Mouse (Mus musculus) hindbrain, postnatal 0 days (tissue): Measurements from ENCODE around the gene Blnk. TPM values are rescaled to one million over a fixed set of nuclear protein-coding genes. Genes with fewer than 3 reads are reported as not detected.

Experiments used
- ATAC-seq: fragments of 200-750 bp; cut with Nextera tagmentation; 2 replicates; pipeline ENCODE4 v1.8.0; 2017; ENCODE audit warnings: mild to moderate bottlenecking, moderate TSS enrichment, moderate library complexity
- DNase-seq: peaks from one replicate; pipeline ENCODE4 v3.0.0-alpha.2; 2015; ENCODE audit warnings: low spot score
- H3K27ac ChIP-seq: fragments of 300-500 bp; sonication (generic); 2 replicates; pipeline ENCODE4 v1.5.1; 2014; ENCODE audit warnings: mild to moderate bottlenecking
- H3K27me3 ChIP-seq: fragments of 300-500 bp; sonication (generic); 2 replicates; pipeline ENCODE4 v1.6.1; 2014; ENCODE audit warnings: low read length, mixed read lengths; ENCODE audit not compliant: insufficient read depth
- H3K36me3 ChIP-seq: fragments of 300-500 bp; sonication (generic); 2 replicates; pipeline ENCODE4 v1.6.1; 2014; ENCODE audit warnings: low read length, mixed read lengths; ENCODE audit not compliant: insufficient read depth
- H3K4me1 ChIP-seq: fragments of 300-500 bp; sonication (generic); 2 replicates; pipeline ENCODE4 v1.6.1; 2014; ENCODE audit warnings: antibody characterized with exemption, low read length, mixed read lengths; ENCODE audit not compliant: insufficient read depth
- H3K4me2 ChIP-seq: fragments of 300-500 bp; sonication (generic); 2 replicates; pipeline ENCODE4 v1.6.1; 2014; ENCODE audit warnings: low read depth, mild to moderate bottlenecking, low read length, moderate library complexity, mixed read lengths
- H3K4me3 ChIP-seq: fragments of 300-500 bp; sonication (generic); 2 replicates; pipeline ENCODE4 v1.5.1; 2014; ENCODE audit warnings: low read length
- H3K9ac ChIP-seq: fragments of 300-500 bp; sonication (generic); replicated peaks from 2 replicates; pipeline ENCODE4 v1.6.1; 2014; ENCODE audit warnings: mild to moderate bottlenecking, low read length, moderate library complexity, mixed read lengths
- H3K9me3 ChIP-seq: fragments of 300-500 bp; sonication (generic); 2 replicates; pipeline ENCODE4 v1.6.1; 2016; ENCODE audit warnings: low read length, mixed read lengths
- CTCF ChIP-seq: IDR thresholded peaks from 2 replicates; pipeline ENCODE4 v1.5.1; 2016; ENCODE audit warnings: antibody characterized with exemption, control low read depth, low read depth
- WGBS: fragments of 180-500 bp; shearing (Covaris S2); extraction: QIAGEN DNeasy Blood & Tissue Kit; methylation state at CpG from one replicate; pipeline ENCODE4 v1.1.7; 2014; 5-methylcytosine and 5-hydroxymethylcytosine counted together
- polyA plus RNA-seq: library from polyadenylated mRNA; unstranded; fragments of >200 nt; fragmentation: Nextera tagmentation; extraction: Ambion mirVana; gene quantifications from 2 replicates; pipeline ENCODE4 v1.2.1, GENCODE M21; 2015
- total RNA-seq: library from RNA; depleted of rRNA; stranded (reverse); fragments of >200 nt; gene quantifications from 2 replicates; pipeline ENCODE4 v1.2.3, GENCODE M21; 2014; rRNA removed

The Blnk gene
- total RNA-seq: 0.05 and 0.40 TPM in 2 replicates
- 1.1 and 1.4 TPM in 2 replicates for polyA plus RNA-seq

DNA sequence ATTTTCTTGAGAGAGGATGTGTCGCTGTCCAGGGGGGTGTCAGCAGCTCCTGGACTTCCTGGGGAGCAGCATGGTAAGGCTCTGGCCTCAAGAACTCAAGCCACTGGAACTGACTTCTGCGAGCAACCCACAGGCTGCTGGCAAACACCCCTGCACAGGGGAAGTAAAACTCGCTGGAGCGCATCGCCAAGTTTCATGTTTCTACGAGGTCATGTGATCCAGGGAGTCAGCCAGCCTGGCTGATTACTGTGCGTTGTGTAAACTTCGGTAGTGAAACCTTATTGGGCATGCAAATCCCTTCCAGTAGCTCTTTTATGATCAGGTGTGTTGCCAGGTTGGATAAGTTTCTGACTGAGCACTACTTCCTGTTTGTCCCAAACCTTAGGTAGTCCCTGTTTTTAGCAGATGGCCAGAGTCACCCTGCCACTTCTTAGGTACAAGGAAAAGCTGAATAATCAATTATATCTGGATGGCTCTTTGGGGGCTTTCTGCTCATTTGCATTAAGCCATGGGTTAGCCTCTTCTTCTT lies at the start of gene Blnk:
Gene Blnk (minus strand): TSS at position 479 of the 529 bp plus-strand sequence.
- Histone ChIP-seq H3K27ac (no peak within 1 kb of the TSS), H3K9me3 (no peaks in the 10 kb centered on the region), H3K4me1 (no peaks in the 10 kb centered on the region), H3K9ac (no peak within 1 kb of the TSS), H3K4me2 (no peak within 1 kb of the TSS), H3K4me3 (no peak within 1 kb of the TSS), H3K36me3 (no peaks in the 10 kb centered on the region), H3K27me3 (no peaks in the 10 kb centered on the region)
- 56% methylated on average over 8 of the region's 8 CpGs for WGBS
- no peak for TF ChIP-seq CTCF
- DNase-seq (no peak), ATAC-seq (no peak)

GRCm38 (mm10) chr19:41039110-41039509 lies 44.8 kb upstream of the Blnk start:
- no peak for TF ChIP-seq CTCF
- Histone ChIP-seq H3K27me3 (no peaks in the 10 kb centered on the region), H3K4me3 (no peak overlapping the region), H3K4me1 (no peaks in the 10 kb centered on the region), H3K4me2 (no peak overlapping the region), H3K36me3 (no peaks in the 10 kb centered on the region), H3K27ac (no peak overlapping the region), H3K9me3 (no peaks in the 10 kb centered on the region), H3K9ac (no peak overlapping the region)
- DNase-seq (no peak), ATAC-seq (no peak)
- WGBS: 89% methylated on average over 7 of the region's 7 CpGs

DNA sequence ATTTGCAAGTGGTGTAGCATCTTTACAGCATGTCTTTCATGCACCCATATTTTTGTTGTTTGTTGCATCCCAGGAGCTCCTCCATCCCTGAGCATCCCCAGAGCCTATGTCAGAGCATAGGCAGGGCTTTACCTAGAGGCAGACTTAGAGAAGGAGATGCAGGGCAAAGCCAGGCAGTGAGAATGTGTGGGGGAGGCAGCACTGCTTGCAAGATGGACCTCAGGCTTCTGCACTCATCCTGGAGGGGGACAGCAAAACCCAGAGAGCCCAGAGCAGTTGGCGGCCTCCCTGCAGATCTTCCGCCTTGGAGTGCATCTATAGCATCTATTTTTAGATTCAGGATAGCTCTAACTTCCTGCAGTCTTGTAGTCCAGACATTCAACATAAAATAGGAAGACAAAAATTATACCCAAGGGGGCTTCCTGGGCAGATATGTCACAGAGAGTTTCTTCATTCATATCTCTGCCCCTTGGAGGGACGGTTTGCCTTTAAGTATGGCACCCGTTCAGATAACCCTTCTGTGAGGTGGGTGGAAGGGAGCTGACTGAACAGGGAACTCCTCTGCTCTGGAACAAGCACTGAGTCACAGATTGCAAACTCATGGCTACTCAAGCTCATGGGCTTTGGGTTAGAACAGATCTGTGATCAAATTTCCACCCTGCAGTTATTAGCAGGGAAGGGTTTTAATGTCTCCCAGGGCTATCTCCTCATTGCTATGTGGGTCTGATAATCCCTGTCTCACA lies 41.6 kb upstream of the Blnk start:
- Histone ChIP-seq H3K9me3 (no peaks in the 10 kb centered on the region), H3K4me3 (no peak overlapping the region), H3K4me2 (no peak overlapping the region), H3K36me3 (no peaks in the 10 kb centered on the region), H3K4me1 (no peaks in the 10 kb centered on the region), H3K27ac (no peak overlapping the region), H3K27me3 (no peaks in the 10 kb centered on the region), H3K9ac (no peak overlapping the region)
- DNase-seq (no peak), ATAC-seq (no peak)
- WGBS: 78% methylated on average over 4 of the region's 4 CpGs
- no peak for TF ChIP-seq CTCF

GRCm38 (mm10) chr19:41031869-41032268 lies 37.5 kb upstream of the Blnk start:
- 82% methylated on average over 6 of the region's 6 CpGs for WGBS
- H3K4me2 ChIP-seq: no peak overlapping the region

DNA sequence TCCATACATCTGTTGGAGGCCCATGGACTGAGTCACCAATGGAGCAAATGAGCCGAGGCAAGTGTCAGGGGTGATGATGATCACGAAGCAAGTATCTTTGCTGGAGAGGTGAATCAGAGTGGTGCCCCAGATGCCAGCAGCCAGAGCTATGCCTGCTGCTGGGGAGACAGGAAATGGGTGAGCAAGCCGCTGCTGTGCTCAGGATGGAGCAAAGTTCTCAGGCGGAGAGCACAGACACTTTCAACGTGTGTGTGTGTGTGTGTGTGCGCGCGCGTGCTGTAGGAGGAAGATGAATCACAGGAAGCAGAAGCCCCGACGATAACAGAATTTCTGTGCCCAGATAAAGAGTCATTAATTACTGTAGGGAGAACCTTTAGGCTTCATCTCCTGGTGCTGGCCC lies 36.7 kb upstream of the Blnk start:
- no peak for TF ChIP-seq CTCF
- DNase-seq: no peak
- H3K4me3 ChIP-seq: no peak overlapping the region
- H3K9ac ChIP-seq: no peak overlapping the region
- H3K27me3 ChIP-seq: no peaks in the 10 kb centered on the region
- no peak overlapping the region for H3K4me2 ChIP-seq
- whole genome bisulfite sequencing: 84% methylated on average over 11 of the region's 11 CpGs
- no peaks in the 10 kb centered on the region for H3K9me3 ChIP-seq
- H3K27ac ChIP-seq: no peak overlapping the region
- H3K4me1 ChIP-seq: no peaks in the 10 kb centered on the region
- ATAC-seq: no peak
- H3K36me3 ChIP-seq: no peaks in the 10 kb centered on the region

More at GRCm38 (mm10) chr19:41031869-41032268, 37.5 kb upstream of the Blnk start:
- Histone ChIP-seq H3K9ac (no peak overlapping the region), H3K4me1 (no peaks in the 10 kb centered on the region), H3K4me3 (no peak overlapping the region), H3K36me3 (no peaks in the 10 kb centered on the region), H3K9me3 (no peaks in the 10 kb centered on the region), H3K27me3 (no peaks in the 10 kb centered on the region), H3K27ac (no peak overlapping the region)
- TF ChIP-seq CTCF: no peak
- DNase-seq: no peak
- ATAC-seq: no peak

- no peak overlapping the region for H3K4me2 ChIP-seq
- H3K27ac ChIP-seq: no peak overlapping the region
- H3K36me3 ChIP-seq: no peaks in the 10 kb centered on the region
- H3K9ac ChIP-seq: no peak overlapping the region
- DNase-seq (no peak), ATAC-seq (no peak)
- 36% methylated on average over 6 of the region's 6 CpGs for WGBS
- no peaks in the 10 kb centered on the region for H3K27me3 ChIP-seq
- no peaks in the 10 kb centered on the region for H3K4me1 ChIP-seq
- no peak overlapping the region for H3K4me3 ChIP-seq
- no peak for TF ChIP-seq CTCF
- no peaks in the 10 kb centered on the region for H3K9me3 ChIP-seq
These were observed 35.8 kb upstream of the Blnk start for GRCm38 (mm10) chr19:41030161-41030560.

DNA sequence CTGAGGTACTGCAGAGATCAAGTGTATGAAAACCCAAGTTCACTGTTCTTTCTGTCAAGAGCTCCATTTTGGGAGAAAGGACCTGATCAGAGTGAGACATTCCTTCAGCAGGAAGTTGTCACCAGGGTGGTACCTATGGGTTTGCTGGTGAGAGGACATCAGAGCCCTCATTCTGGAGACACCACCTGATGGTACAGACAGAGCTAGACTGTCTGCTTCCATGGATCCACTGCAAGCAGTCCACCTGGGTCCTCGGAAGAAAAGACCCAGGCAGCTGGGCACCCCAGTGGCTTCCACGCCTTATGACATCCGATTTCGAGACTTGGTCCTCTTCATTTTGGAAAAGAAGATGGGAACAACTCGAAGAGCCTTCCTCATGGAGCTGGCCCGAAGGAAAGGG lies 34.9 kb upstream of the Blnk start, which contains the start of gene Dntt:
Gene Dntt (plus strand): TSS at position 57 of the 400 bp plus-strand sequence.
- no peak for TF ChIP-seq CTCF
- Histone ChIP-seq H3K4me1 (no peaks in the 10 kb centered on the region), H3K9me3 (no peaks in the 10 kb centered on the region), H3K27ac (no peak within 1 kb of the TSS), H3K4me2 (no peak within 1 kb of the TSS), H3K4me3 (no peak within 1 kb of the TSS), H3K9ac (no peak within 1 kb of the TSS), H3K36me3 (no peaks in the 10 kb centered on the region), H3K27me3 (no peaks in the 10 kb centered on the region)
- 95% methylated on average over 6 of the region's 6 CpGs for WGBS
- no peak for DNase-seq
- no peak for ATAC-seq
